Mouse (Mus musculus) neutrophil, adult 65 days (primary cell): Measurements from ENCODE around the gene Igfbp2. TPM values are rescaled to one million over a fixed set of nuclear protein-coding genes. Genes with fewer than 3 reads are reported as not detected.

Experiments
- total RNA-seq: library from RNA; stranded (reverse); gene quantifications from 2 replicates; pipeline ENCODE4 v1.2.4, GENCODE M21; 2023

Gene Igfbp2
- total RNA-seq = not detected in 2 replicates

GRCm38 (mm10) chr1:72823751-72824706 is at the start of gene Igfbp2:
TSS of gene Igfbp2 (plus strand) at chr1:72824503.

GRCm38 (mm10) chr1:72874287-72875211 is 50.2 kb downstream of the Igfbp2 start, which contains the start of gene Igfbp5:
TSS of gene Igfbp5 (minus strand) at chr1:72874884.

Other genes with a start within 250 kb of the Igfbp2 start
- gene Smarcal1, start 241.3 kb upstream of the Igfbp2 start, total RNA-seq = 18.0 and 21.5 TPM in 2 replicates
- not detected in 2 replicates for gene Ankar, start 123.9 kb upstream of the Igfbp2 start, total RNA-seq
- gene Rpl37a, start 113.2 kb upstream of the Igfbp2 start, total RNA-seq = 650 and 662 TPM in 2 replicates
- 0.23 and 0.73 TPM in 2 replicates for gene Igfbp5, start 50.4 kb downstream of the Igfbp2 start, total RNA-seq
- gene Tnp1, start 191.4 kb downstream of the Igfbp2 start, total RNA-seq = not detected in 2 replicates